Mouse (Mus musculus): Measurements from ENCODE around the gene Pon2. TPM values are rescaled to one million over a fixed set of nuclear protein-coding genes. Genes with fewer than 3 reads are reported as not detected.
A peak's percentile ranks its signal among the peaks of the same experiment; 100 is the strongest.

Gene Pon2
- total RNA-seq, 2 experiments from 2014 or later: 19.3 to 20.5 TPM

- DNase-seq (ENCODE audit: low spot score in 2 of 2): no peak
Observed at GRCm38 (mm10) chr6:5294659-5295449, 3.4 kb downstream of the Pon2 start.

- DNase-seq (ENCODE audit: low spot score in 2 of 2): no peak
Observed at GRCm38 (mm10) chr6:5292841-5293240, 5.4 kb downstream of the Pon2 start.

- no peak for DNase-seq (ENCODE audit: low spot score in 2 of 2)
Observed at GRCm38 (mm10) chr6:5291450-5291849, 6.8 kb downstream of the Pon2 start.

- no peak for DNase-seq (ENCODE audit: low spot score in 2 of 2)
Observed at GRCm38 (mm10) chr6:5287919-5288318, 10.3 kb downstream of the Pon2 start.

- DNase-seq (ENCODE audit: low spot score in 2 of 2): no peak
Observed at GRCm38 (mm10) chr6:5287392-5287791, 10.9 kb downstream of the Pon2 start.

GRCm38 (mm10) chr6:5282418-5282817 lies 15.8 kb downstream of the Pon2 start:
- no peak for DNase-seq (ENCODE audit: low spot score in 2 of 2)

- no peak for DNase-seq (ENCODE audit: low spot score in 2 of 2)
Observed at GRCm38 (mm10) chr6:5280576-5281305, 17.5 kb downstream of the Pon2 start.

- no peak for DNase-seq (ENCODE audit: low spot score in 2 of 2)
Observed at GRCm38 (mm10) chr6:5277972-5278371, 20.3 kb downstream of the Pon2 start.

- no peak for DNase-seq (ENCODE audit: low spot score in 2 of 2)
Observed at GRCm38 (mm10) chr6:5269641-5270040, 28.6 kb downstream of the Pon2 start.

GRCm38 (mm10) chr6:5264793-5265192 lies 33.5 kb downstream of the Pon2 start:
- no peak for DNase-seq (ENCODE audit: low spot score in 2 of 2)

GRCm38 (mm10) chr6:5263250-5263999 lies 34.8 kb downstream of the Pon2 start:
- no peak for DNase-seq (ENCODE audit: low spot score in 2 of 2)

GRCm38 (mm10) chr6:5262322-5263249 lies 35.7 kb downstream of the Pon2 start:
- no peak for DNase-seq (ENCODE audit: low spot score in 2 of 2)

GRCm38 (mm10) chr6:5255722-5256451 lies 42.4 kb downstream of the Pon2 start, which contains the start of gene Pon3:
Pon3 (minus strand) TSS chr6:5256286.
- peak; percentile 8 to 23 for DNase-seq (ENCODE audit: low spot score in 2 of 2)

GRCm38 (mm10) chr6:5255291-5255690 lies 43.0 kb downstream of the Pon2 start:
- DNase-seq (ENCODE audit: low spot score in 2 of 2): no peak

- DNase-seq (ENCODE audit: low spot score in 2 of 2): no peak
Observed at GRCm38 (mm10) chr6:5254869-5255268, 43.4 kb downstream of the Pon2 start.

GRCm38 (mm10) chr6:5245926-5246325 lies 52.3 kb downstream of the Pon2 start:
- no peak for DNase-seq (ENCODE audit: low spot score in 2 of 2)

GRCm38 (mm10) chr6:5238799-5239198 lies 59.5 kb downstream of the Pon2 start:
- no peak for DNase-seq (ENCODE audit: low spot score in 2 of 2)

GRCm38 (mm10) chr6:5237510-5237909 lies 60.7 kb downstream of the Pon2 start:
- no peak for DNase-seq (ENCODE audit: low spot score in 2 of 2)

- DNase-seq (ENCODE audit: low spot score in 2 of 2): no peak
Observed at GRCm38 (mm10) chr6:5236843-5237371, 61.3 kb downstream of the Pon2 start.

GRCm38 (mm10) chr6:5234563-5234962 lies 63.7 kb downstream of the Pon2 start:
- DNase-seq (ENCODE audit: low spot score in 2 of 2): no peak
